Mouse (Mus musculus) cortical plate, adult 2 months (tissue): ENCODE results near the gene Chaf1a. TPM values are rescaled to one million over a fixed set of nuclear protein-coding genes. Genes with fewer than 3 reads are reported as not detected.
"Not testable (repeated sequence)": the region's sequence is repeated elsewhere in the genome, so short reads cannot be mapped to it uniquely, and the experiment has no call there.

ENCODE experiments used
- H3K27ac ChIP-seq: fragments of 200-500 bp; 2 replicates; pipeline ENCODE4 v1.5.1; 2012; ENCODE audit warnings: low read length, control low read depth, inconsistent platforms; ENCODE audit not compliant: insufficient read depth
- H3K4me1 ChIP-seq: fragments of 200-500 bp; 2 replicates; pipeline ENCODE4 v1.6.1; 2011; ENCODE audit warnings: low read length; ENCODE audit not compliant: control insufficient read depth, insufficient read depth
- H3K4me3 ChIP-seq: fragments of 200-500 bp; 2 replicates; pipeline ENCODE4 v1.5.1; 2011; ENCODE audit warnings: mild to moderate bottlenecking, low read length, control low read depth; ENCODE audit not compliant: insufficient read depth
- CTCF ChIP-seq: fragments of 200-500 bp; IDR thresholded peaks from 2 replicates; pipeline ENCODE4 v1.5.1; 2011; ENCODE audit warnings: mild to moderate bottlenecking, control low read depth, low read length; ENCODE audit not compliant: insufficient read depth; ENCODE audit errors: extremely low read depth
- POLR2A ChIP-seq: fragments of 200-500 bp; IDR thresholded peaks from 2 replicates; pipeline ENCODE4 v1.6.1; 2011; ENCODE audit warnings: mild to moderate bottlenecking, low read length, control low read depth; ENCODE audit not compliant: insufficient read depth; ENCODE audit errors: extremely low read depth
- polyA plus RNA-seq: library from polyadenylated mRNA; depleted of rRNA; stranded (reverse); fragments of >200 nt; gene quantifications from 2 replicates; pipeline ENCODE4 v1.2.3, GENCODE M21; 2012

Gene Chaf1a
- polyA plus RNA-seq, 1 experiment = 2.6 TPM

DNA sequence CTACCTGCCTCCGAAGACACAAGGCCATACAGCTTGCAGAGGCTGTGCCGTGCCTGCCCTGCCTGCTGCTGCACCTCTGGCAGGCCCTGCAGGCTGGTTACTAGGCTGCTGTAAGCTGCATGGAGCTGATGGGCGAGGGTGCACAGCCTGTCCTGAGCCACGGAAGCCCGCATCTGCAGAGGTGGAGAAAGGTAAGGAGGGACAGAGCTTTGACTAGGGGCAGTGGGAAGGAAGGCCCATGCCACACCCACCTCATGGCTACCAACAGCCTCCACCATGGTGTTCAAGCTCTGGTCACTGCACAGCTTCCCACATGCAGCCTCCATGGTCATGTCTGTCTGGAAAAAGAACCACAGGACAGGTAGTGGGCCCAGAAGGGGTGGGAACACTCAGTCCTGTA lies 61.9 kb downstream of the Chaf1a start:
- no peak overlapping the region for H3K4me3 ChIP-seq
- no peak for TF ChIP-seq CTCF
- no peak for TF ChIP-seq POLR2A

DNA sequence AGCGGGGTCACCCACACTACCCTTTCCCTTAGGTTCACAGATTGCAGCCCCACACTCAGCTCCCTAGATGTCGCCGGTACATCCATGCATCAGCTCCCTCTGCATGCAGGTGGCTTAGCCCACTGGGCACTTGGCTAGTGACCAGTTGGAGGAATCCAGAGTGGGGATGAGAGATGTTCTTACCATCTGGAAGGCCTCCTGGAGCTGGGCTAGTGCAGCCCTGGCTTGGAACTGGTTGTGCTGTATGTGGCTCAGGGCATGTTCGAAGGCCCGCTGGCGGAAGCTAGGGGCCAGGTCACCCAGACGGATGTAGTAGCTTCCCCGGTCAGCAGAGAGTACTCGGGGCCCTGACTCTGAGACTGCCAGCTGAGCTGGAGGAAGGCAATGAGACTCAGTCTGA lies 62.7 kb downstream of the Chaf1a start:
- no peak for TF ChIP-seq CTCF
- no peak for TF ChIP-seq POLR2A
- no peak overlapping the region for H3K4me3 ChIP-seq
- H3K27ac ChIP-seq = no peak overlapping the region
- H3K4me1 ChIP-seq = no peaks in the 10 kb centered on the region

More for the DNA sequence above, 61.9 kb downstream of the Chaf1a start:
- no peaks in the 10 kb centered on the region for H3K4me1 ChIP-seq
- no peak overlapping the region for H3K27ac ChIP-seq

DNA sequence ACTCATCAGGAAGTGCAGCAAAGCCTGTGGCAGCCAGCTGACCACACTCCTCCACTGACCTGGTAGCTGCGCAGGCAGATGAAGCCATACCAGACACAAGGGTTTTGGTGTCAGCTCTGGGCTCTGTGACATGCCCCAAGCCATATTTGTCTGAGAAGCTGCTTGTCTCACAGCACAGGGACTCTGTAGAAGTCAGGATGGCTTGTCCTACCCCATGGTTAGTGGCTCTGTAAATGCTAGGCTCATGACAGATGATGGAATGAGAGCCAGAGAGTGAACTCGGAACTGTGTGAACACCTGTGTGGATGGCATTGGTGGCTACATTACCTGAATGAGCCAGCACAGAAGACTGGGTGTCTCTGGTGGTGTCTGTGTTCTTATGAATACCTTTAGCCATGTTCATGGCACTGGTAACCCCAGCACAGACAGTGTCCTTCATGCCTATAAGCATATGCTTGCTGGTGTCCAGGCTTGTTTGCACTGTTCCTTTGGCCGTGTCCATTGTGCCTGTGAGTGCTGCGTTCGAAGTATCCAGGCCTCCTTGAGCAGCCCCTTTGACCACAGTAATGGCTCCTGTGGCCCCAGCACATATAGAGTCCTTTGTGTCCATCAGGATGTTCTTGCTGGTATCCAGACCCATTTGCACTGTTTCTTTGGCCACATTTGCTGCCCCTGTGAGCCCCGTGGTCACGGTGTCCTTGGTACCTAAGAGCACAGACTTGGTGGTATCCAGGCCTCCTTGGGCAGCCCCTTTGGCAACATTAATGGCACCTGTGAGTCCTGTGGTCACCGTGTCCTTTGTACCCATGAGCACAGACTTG lies 63.4 kb downstream of the Chaf1a start:
- TF ChIP-seq CTCF (no peak), POLR2A (no peak)
- Histone ChIP-seq H3K4me1 (no peaks in the 10 kb centered on the region), H3K27ac (no peak overlapping the region), H3K4me3 (no peak overlapping the region)

DNA sequence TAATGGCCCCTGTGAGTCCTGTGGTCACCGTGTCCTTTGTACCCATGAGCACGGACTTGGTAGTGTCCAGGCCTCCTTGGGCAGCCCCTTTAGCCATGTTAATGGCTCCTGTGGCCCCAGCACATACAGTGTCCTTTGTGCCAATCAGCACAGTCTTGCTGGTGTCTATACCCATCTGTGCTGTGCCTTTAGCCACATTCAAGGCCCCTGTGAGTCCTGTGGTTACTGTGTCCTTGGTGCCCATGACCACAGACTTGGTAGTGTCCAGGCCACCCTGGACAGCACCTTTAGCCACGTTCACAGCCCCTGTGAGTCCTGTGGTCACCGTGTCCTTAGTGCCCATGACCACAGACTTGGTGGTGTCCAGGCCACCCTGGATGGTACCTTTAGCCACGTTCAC lies 64.6 kb downstream of the Chaf1a start:
- not testable (repeated sequence) for H3K4me1 ChIP-seq, H3K4me3 ChIP-seq, H3K27ac ChIP-seq

DNA sequence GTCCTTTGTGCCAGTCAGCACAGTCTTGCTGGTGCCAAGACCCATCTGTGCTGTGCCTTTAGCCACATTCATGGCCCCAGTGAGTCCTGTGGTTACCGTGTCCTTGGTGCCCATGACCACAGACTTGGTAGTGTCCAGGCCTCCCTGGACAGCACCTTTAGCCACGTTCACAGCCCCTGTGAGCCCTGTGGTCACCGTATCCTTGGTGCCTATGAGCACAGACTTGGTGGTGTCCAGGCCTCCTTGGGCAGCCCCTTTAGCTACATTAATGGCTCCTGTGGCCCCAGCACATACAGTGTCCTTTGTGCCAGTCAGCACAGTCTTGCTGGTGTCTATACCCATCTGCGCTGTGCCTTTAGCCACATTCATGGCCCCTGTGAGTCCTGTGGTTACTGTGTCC lies 66.2 kb downstream of the Chaf1a start:
- H3K4me3 ChIP-seq, H3K4me1 ChIP-seq, H3K27ac ChIP-seq: not testable (repeated sequence)

DNA sequence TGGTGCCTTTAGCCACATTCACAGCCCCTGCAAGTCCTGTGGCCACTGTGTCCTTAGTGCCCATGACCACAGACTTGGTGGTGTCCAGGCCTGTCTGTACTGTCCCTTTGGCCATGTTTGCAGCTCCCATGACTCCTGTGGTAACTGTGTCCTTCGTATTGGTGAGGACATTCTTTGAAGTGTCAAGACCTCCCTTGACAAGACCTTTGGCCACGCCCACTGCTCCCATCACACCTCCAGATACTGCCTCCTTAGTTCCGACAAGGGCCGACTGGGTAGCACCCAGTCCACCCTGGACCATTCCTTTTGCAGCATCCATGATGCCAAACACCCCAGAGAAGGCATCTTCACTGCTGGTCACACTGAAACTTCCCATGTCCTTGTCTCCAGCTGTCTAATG lies 66.7 kb downstream of the Chaf1a start:
- Histone ChIP-seq H3K27ac (no peak overlapping the region), H3K4me3 (no peak overlapping the region), H3K4me1 (no peaks in the 10 kb centered on the region; the same call in 1 of the 2 replicates)
- TF ChIP-seq CTCF (no peak), POLR2A (no peak)

DNA sequence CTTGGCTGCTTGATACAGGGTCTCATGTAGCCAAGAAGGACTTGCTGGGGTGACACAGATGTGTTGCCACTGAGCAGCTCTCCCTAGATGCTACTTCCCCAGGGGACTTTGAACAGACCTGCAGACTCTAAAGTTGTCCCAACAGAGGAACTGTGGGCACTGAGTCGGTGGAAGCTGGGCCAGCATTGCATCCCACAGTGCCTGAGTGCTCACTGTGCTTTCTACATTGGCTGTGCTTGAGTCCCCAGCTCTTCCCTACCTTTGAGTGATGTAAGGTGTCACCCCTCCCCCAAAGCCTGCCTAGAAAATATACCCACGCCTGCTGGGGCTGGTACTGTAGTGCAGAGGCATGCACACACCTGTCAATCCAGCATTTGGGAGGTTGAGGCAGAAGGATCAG lies 67.5 kb downstream of the Chaf1a start:
- no peak for TF ChIP-seq POLR2A
- TF ChIP-seq CTCF = no peak
- Histone ChIP-seq H3K4me1 (no peaks in the 10 kb centered on the region; the same call in 1 of the 2 replicates), H3K4me3 (no peak overlapping the region), H3K27ac (0 out of 2 replicates have a peak overlapping the region, but pooled peaks have one; percentile 13)

DNA sequence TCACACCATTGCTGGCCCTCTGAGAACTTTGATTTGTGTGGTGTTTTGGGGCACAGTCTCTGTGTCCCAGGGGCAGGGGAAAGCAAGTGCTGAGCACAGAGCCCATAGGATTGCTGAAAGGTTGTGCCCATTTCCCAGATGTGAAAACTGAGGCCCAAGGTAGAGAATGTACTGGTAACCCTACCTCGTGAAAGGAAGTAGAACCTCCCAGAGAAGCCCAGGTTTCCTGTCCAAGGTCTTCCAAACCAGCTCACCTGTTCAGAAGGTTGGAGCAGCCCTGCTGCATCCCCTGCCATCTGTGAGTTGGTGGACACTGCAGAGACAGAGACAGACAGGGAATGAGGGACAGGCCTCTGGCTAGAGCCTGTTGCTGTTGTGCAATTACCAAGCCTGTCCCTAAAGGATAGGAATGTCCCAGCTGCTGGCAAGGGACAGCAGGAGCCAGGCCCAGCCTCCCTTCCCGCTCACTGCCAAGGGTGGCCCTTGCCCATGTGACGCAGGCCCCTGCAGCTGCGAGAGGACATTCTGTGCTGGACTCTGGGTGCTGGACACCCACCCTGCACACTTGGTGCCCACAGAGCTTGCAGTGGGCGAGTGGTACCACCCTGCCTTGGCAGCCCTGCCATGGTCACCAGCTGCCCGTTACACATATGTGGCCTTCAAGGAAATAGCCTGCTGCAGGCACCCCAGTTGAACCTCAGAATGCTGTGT lies 68.2 kb downstream of the Chaf1a start:
- Histone ChIP-seq H3K27ac (peak overlapping the region; percentile 88), H3K4me3 (no peak overlapping the region), H3K4me1 (no peaks in the 10 kb centered on the region; the same call in 1 of the 2 replicates)
- TF ChIP-seq POLR2A (peak; percentile 57; the same call in 1 of the 2 replicates), CTCF (no peak)

DNA sequence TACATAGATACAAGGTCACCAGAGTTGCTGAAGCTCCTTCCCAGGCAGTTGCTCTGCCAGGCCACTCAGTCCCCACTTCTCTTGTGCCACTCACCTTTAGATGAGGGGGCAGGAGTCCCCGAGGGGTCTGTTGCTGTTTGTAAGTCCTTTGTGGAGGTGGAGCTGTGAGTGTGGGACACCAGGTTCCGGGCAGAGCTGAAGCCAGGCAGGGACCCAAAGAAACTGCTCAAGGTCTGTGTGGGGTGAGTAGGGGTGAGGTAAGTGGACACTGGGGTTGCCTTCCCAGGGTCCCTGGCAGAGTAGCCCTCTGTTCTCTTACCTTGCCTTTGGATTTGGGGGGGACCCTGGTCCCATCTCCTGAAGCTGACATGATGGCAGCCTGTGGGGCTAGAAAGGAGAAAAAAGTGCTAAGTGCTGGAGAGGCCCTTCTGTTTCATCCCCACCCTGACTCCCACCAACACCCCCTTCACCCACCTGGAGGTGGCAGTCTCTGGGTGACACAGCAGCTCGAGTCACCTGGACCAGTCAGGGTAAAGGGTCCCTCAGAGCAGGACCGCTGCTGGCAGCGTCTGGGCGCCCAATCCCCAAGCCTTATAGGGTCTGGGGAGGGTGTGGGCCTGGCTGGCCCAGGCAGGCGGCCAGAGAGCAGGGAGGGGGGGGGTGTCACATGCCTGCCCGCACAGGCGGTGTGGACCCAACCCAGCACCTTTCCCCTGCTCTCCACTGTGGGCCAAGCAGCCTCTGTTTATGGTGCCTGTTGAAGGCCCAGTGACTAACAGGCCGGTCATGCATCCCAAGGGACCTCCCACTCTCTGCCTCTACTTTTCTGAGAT lies 69.2 kb downstream of the Chaf1a start, which contains the start of gene Plin4:
Gene Plin4 (minus strand): TSS at position 585 of the 833 bp plus-strand sequence.
- Histone ChIP-seq H3K4me3 (no peak within 1 kb of the TSS), H3K27ac (peak within 1 kb of the TSS; percentile 88), H3K4me1 (no peaks in the 10 kb centered on the region; the same call in 1 of the 2 replicates)
- no peak for TF ChIP-seq CTCF
- 0 out of 2 replicates have a peak, but pooled peaks have one; percentile 25 for TF ChIP-seq POLR2A
